Mouse (Mus musculus): Measurements from ENCODE around the gene Tagln3. TPM values are rescaled to one million over a fixed set of nuclear protein-coding genes. Genes with fewer than 3 reads are reported as not detected.
A peak's percentile ranks its signal among the peaks of the same experiment; 100 is the strongest.

Gene Tagln3
- 100 to 1,000 TPM; 207 to 253 (median 235) TPM for total RNA-seq (2022)

GRCm38 (mm10) chr16:45724061-45724741 lies at the start of gene Tagln3:
Gene Tagln3 (minus strand): TSS chr16:45724608.
- peak; percentile 76 for DNase-seq (ENCODE audit: low spot score in 2 of 2)

- no peak for DNase-seq (ENCODE audit: low spot score in 2 of 2)
Measured at GRCm38 (mm10) chr16:45770914-45771313, 46.5 kb upstream of the Tagln3 start.

GRCm38 (mm10) chr16:45767853-45768640 lies 43.6 kb upstream of the Tagln3 start:
- no peak for DNase-seq (ENCODE audit: low spot score in 2 of 2)

GRCm38 (mm10) chr16:45767434-45767833 lies 43.0 kb upstream of the Tagln3 start:
- no peak for DNase-seq (ENCODE audit: low spot score in 2 of 2)

GRCm38 (mm10) chr16:45765801-45766494 lies 41.5 kb upstream of the Tagln3 start:
- DNase-seq (ENCODE audit: low spot score in 2 of 2) = no peak

GRCm38 (mm10) chr16:45765102-45765501 lies 40.7 kb upstream of the Tagln3 start:
- DNase-seq (ENCODE audit: low spot score in 2 of 2) = no peak

GRCm38 (mm10) chr16:45762859-45763505 lies 38.6 kb upstream of the Tagln3 start:
- DNase-seq (ENCODE audit: low spot score in 2 of 2) = no peak

- no peak for DNase-seq (ENCODE audit: low spot score in 2 of 2)
Measured at GRCm38 (mm10) chr16:45761425-45761824, 37.0 kb upstream of the Tagln3 start.

GRCm38 (mm10) chr16:45758726-45759269 lies 34.4 kb upstream of the Tagln3 start:
- no peak for DNase-seq (ENCODE audit: low spot score in 2 of 2)

- DNase-seq (ENCODE audit: low spot score in 2 of 2) = no peak
Measured at GRCm38 (mm10) chr16:45757421-45758078, 33.1 kb upstream of the Tagln3 start.

- no peak for DNase-seq (ENCODE audit: low spot score in 2 of 2)
Measured at GRCm38 (mm10) chr16:45756855-45757254, 32.4 kb upstream of the Tagln3 start.

- DNase-seq (ENCODE audit: low spot score in 2 of 2) = no peak
Measured at GRCm38 (mm10) chr16:45743591-45744144, 19.3 kb upstream of the Tagln3 start.

- peak; percentile 93 for DNase-seq (ENCODE audit: low spot score in 2 of 2)
Measured at GRCm38 (mm10) chr16:45742615-45743476, 18.4 kb upstream of the Tagln3 start, which contains the start of gene Abhd10. Gene Abhd10 (minus strand): TSS chr16:45742955.

GRCm38 (mm10) chr16:45737880-45738279 lies 13.5 kb upstream of the Tagln3 start:
- no peak for DNase-seq (ENCODE audit: low spot score in 2 of 2)

- DNase-seq (ENCODE audit: low spot score in 2 of 2) = no peak
Measured at GRCm38 (mm10) chr16:45736724-45737123, 12.3 kb upstream of the Tagln3 start.

- no peak for DNase-seq (ENCODE audit: low spot score in 2 of 2)
Measured at GRCm38 (mm10) chr16:45729163-45729562, 4.8 kb upstream of the Tagln3 start.

- DNase-seq (ENCODE audit: low spot score in 2 of 2) = peak in 1 of 2 experiments; percentile 70
Measured at GRCm38 (mm10) chr16:45724742-45725102, 314 bp upstream of the Tagln3 start.

- peak in 1 of 2 experiments; percentile 35 for DNase-seq (ENCODE audit: low spot score in 2 of 2)
Measured at GRCm38 (mm10) chr16:45723172-45723901, 1.1 kb downstream of the Tagln3 start.

Data from layer of hippocampus, adult 8-10 months (tissue).